8 mouse cellular contexts compared by ENCODE assay signal in genomic region chr1:131690435-131690834, GRCm38 (mm10). TPM values are rescaled to one million over a fixed set of nuclear protein-coding genes. Genes with fewer than 3 reads are reported as not detected.
DNase-seq lines count a peak whose midpoint lies in the region; ATAC-seq and TF ChIP-seq lines count a peak whose summit lies in the region.

No protein-coding gene starts in this region.

- no peaks in the 10 kb centered on the region for H3K9me3 ChIP-seq in liver, embryonic 11.5 days (ENCODE audit: control insufficient read depth, low read length)

- ATAC-seq in liver, embryonic 11.5 days (replicated peaks; ENCODE audit: low FRiP score), result no peak

- no peak for TF ChIP-seq POLR2A in small intestine, adult 2 months (IDR thresholded peaks at IDR 0.05; ENCODE audit: low read depth, low read length)

- H3K27me3 ChIP-seq in liver, embryonic 11.5 days (replicated peaks; ENCODE audit: control insufficient read depth, insufficient read depth, low read length), result no peaks in the 10 kb centered on the region
- H3K27me3 ChIP-seq in small intestine, adult 2 months (ENCODE audit: control insufficient read depth, insufficient read depth, low read length), result no peaks in the 10 kb centered on the region

- no peak overlapping the region for H3K9ac ChIP-seq in liver, embryonic 11.5 days (ENCODE audit: low read depth, low read length)

- no peak for TF ChIP-seq CTCF in small intestine, adult 2 months (IDR thresholded peaks at IDR 0.05; ENCODE audit: extremely low read depth, insufficient read length, insufficient replicate concordance, low read depth, low read length)

- WGBS in liver, embryonic 11.5 days, result 39% methylated on average over 3 of the region's 3 CpGs
- 20% methylated on average over 3 of the region's 3 CpGs for WGBS in small intestine, adult 2 months

- no peaks in the 10 kb centered on the region for H3K36me3 ChIP-seq in liver, embryonic 11.5 days (ENCODE audit: control insufficient read depth, insufficient read depth, low read length)
- H3K36me3 ChIP-seq in small intestine, adult 2 months (ENCODE audit: control insufficient read depth, insufficient read depth, low read length), result no peaks in the 10 kb centered on the region

- no peak overlapping the region for H3K4me3 ChIP-seq in liver, embryonic 11.5 days (ENCODE audit: low read depth, low read length)
- no peak overlapping the region for H3K4me3 ChIP-seq in small intestine, adult 2 months (ENCODE audit: low read depth, low read length)

- DNase-seq in liver, result peak; percentile 23
- DNase-seq in liver, embryonic 11.5 days (ENCODE audit: low spot score), result no peak
- peak; percentile 40 to 73 for DNase-seq in gastrocnemius, postnatal 4 days (ENCODE audit: low spot score in 2 of 2)
- DNase-seq in kidney, postnatal 4 days, result peak; percentile 50 to 73
- DNase-seq in cerebellum, postnatal 14 days, result no peak
- no peak for DNase-seq in layer of hippocampus, postnatal 25 days (ENCODE audit: extremely low spot score in 1 of 2, low spot score in 1 of 2)
- no peak for DNase-seq in thymus, postnatal 25 days

- no peaks in the 10 kb centered on the region for H3K4me1 ChIP-seq in liver, embryonic 11.5 days (replicated peaks; ENCODE audit: control insufficient read depth, insufficient read depth, low read length)
- H3K4me1 ChIP-seq in small intestine, adult 2 months (ENCODE audit: control insufficient read depth, insufficient read depth, insufficient read length, low read length), result 0 out of 2 replicates have a peak, but pooled peaks cover 3% of the 10 kb centered on the region

- H3K27ac ChIP-seq in liver, embryonic 11.5 days (ENCODE audit: low read depth, low read length), result no peak overlapping the region
- H3K27ac ChIP-seq in small intestine, adult 2 months (ENCODE audit: insufficient read depth, low read depth, low read length), result peak overlapping the region; percentile 82

- H3K4me2 ChIP-seq in liver, embryonic 11.5 days, result no peak overlapping the region

RNA-seq across cellular contexts. Expression of gene Rab7b, which starts 1.9 kb away (rescaled TPM):
- polyA plus RNA-seq in liver, embryonic 11.5 days (2014; fragmentation: Nextera tagmentation; extraction: Ambion mirVana), result 0.53 and 1.1 TPM in 2 replicates
- 10 to 100 TPM; 13.2 to 13.3 TPM for total RNA-seq in gastrocnemius, postnatal 4 days (2021)
- 0.96 and 1.5 TPM in 2 replicates for polyA plus RNA-seq in small intestine, adult 2 months (2012; rRNA removed)
- total RNA-seq in layer of hippocampus, postnatal 25 days (2021), result 1 to 10 TPM; 4.0 to 4.4 TPM

RNA-seq across cellular contexts. Expression of gene Ctse, which starts 52.3 kb away (rescaled TPM):
- polyA plus RNA-seq in liver, embryonic 11.5 days (2014; fragmentation: Nextera tagmentation; extraction: Ambion mirVana), result 9.3 and 10.6 TPM in 2 replicates
- 1 to 10 TPM; 1.4 to 2.1 TPM for total RNA-seq in gastrocnemius, postnatal 4 days (2021)
- 4.2 and 184 TPM in 2 replicates for polyA plus RNA-seq in small intestine, adult 2 months (2012; rRNA removed)
- not detected for total RNA-seq in layer of hippocampus, postnatal 25 days (2021)

RNA-seq across cellular contexts. Expression of gene Slc26a9, which starts 53.4 kb away (rescaled TPM):
- polyA plus RNA-seq in liver, embryonic 11.5 days (2014; fragmentation: Nextera tagmentation; extraction: Ambion mirVana), result not detected in 2 replicates
- under 1 TPM in 1 of 2 experiments, not detected in 1; 0.39 TPM for total RNA-seq in gastrocnemius, postnatal 4 days (2021)
- 1.8 TPM in 1 of 2 replicates, not detected in the other for polyA plus RNA-seq in small intestine, adult 2 months (2012; rRNA removed)
- under 1 TPM; 0.12 to 0.15 TPM for total RNA-seq in layer of hippocampus, postnatal 25 days (2021)

Comparison
In these comparisons a context has a peak if more than half of its experiments do, and no peak if none do; other contexts are left out.
1. DNase-seq: peak in liver (single experiment), gastrocnemius, postnatal 4 days (2 of 2) and kidney, postnatal 4 days (2 of 2); none in liver, embryonic 11.5 days (single experiment), cerebellum, postnatal 14 days (0 of 2), layer of hippocampus, postnatal 25 days (0 of 2) and thymus, postnatal 25 days (single experiment).